Mouse (Mus musculus) central nervous system, embryonic 14 days (tissue): ENCODE data around the gene Ddit4. TPM values are rescaled to one million over a fixed set of nuclear protein-coding genes. Genes with fewer than 3 reads are reported as not detected.

Experiments used
- polyA plus RNA-seq: library from polyadenylated mRNA; depleted of rRNA; stranded (reverse); fragments of >200 nt; gene quantifications from 2 replicates; pipeline ENCODE4 v1.2.3, GENCODE M21; 2012; rRNA removed

The Ddit4 gene
- 101 and 133 TPM in 2 replicates for polyA plus RNA-seq

GRCm38 (mm10) chr10:59951211-59952151 lies at the start of gene Ddit4:
TSS of gene Ddit4 (minus strand) at chr10:59951834.

Other genes starting within 250 kb of the Ddit4 start
- gene Micu1, start 249.4 kb downstream of the Ddit4 start, polyA plus RNA-seq: 73.6 and 79.3 TPM in 2 replicates
- gene Dnajb12, start 72.3 kb downstream of the Ddit4 start, polyA plus RNA-seq: 30.6 and 31.1 TPM in 2 replicates
- gene Ascc1, start 51.0 kb upstream of the Ddit4 start, polyA plus RNA-seq: 35.3 and 37.0 TPM in 2 replicates
- 96.9 and 101 TPM in 2 replicates for gene Anapc16, start 51.3 kb upstream of the Ddit4 start, polyA plus RNA-seq
- gene Spock2, start 154.4 kb upstream of the Ddit4 start, polyA plus RNA-seq: 85.8 and 105 TPM in 2 replicates